In the genomic region with DNA sequence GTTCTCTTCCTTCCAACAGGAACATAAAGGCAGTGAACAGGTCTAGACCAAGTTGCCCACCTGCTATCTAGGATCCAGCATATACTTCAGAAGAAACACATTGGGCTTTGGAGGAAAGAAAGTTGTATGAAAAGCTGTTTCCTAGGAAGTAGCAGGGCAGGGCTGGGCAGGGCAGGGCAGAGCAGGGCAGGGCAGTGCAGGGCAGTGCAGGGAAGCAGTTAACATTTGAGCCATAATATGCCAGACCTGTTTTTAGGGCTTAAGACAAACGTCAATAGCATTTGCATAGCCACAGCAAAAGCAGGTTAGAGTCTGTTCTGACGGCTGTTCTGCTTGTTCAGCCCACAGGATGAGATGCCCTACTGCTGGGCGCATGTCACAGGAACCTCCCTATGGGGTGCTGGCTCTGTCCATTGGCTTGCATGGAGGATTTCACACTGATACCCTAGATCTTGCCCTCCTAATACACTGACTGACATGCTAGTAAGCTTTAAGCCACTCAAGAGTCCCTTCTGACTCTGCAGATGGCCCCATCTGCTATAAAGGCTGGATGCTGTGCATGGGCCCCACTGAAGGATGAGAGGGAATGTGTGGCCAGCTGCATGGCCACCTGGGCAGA, we compare ENCODE assay signal across 27 mouse cellular contexts. TPM values are rescaled to one million over a fixed set of nuclear protein-coding genes. Genes with fewer than 3 reads are reported as not detected.
DNase-seq lines count a peak whose midpoint lies in the region; ATAC-seq and TF ChIP-seq lines count a peak whose summit lies in the region.
"Had no signal": no experiment of that assay in that cellular context is flagged by ENCODE, and none has a peak within 500 bp of the region (broad histone marks: within the 10 kb centered on the region; RNA-seq: fewer than 3 reads in every experiment).

No protein-coding gene starts in this region.

- no peak for TF ChIP-seq CTCF in cerebellum, adult 2 months (IDR thresholded peaks at IDR 0.05; ENCODE audit: borderline replicate concordance, insufficient read depth, low read depth, low read length)
- TF ChIP-seq CTCF in layer of hippocampus, adult 2 months (conservative IDR thresholded peaks at IDR 0.05) = no peak

- H3K9me3 ChIP-seq in heart, embryonic 13.5 days = no peaks in the 10 kb centered on the region
- H3K9me3 ChIP-seq in stomach, embryonic 16.5 days (replicated peaks; ENCODE audit: control insufficient read depth, low read length) = no peaks in the 10 kb centered on the region
- H3K9me3 ChIP-seq: embryonic facial prominence, embryonic 13.5 days; forebrain, embryonic 10.5 days; forebrain, embryonic 15.5 days; limb, embryonic 12.5 days; liver, embryonic 15.5 days had no signal

- no peak for ATAC-seq in heart, embryonic 13.5 days (ENCODE audit: extremely low read depth, insufficient number of reproducible peaks, low FRiP score, low TSS enrichment)
- ATAC-seq in stomach, embryonic 16.5 days (ENCODE audit: insufficient read depth, low FRiP score) = peak; percentile 55; the same call in 1 of the 2 replicates
- ATAC-seq: CD4-positive, CD25-positive, alpha-beta regulatory T cell, adult 4 months; forebrain, embryonic 15.5 days; intestine, postnatal 0 days; midbrain, embryonic 16.5 days had no signal

- TF ChIP-seq POLR2A in cerebellum, adult 2 months (IDR thresholded peaks at IDR 0.05; ENCODE audit: borderline replicate concordance, insufficient read depth, low read length) = no peak

- no peak overlapping the region for H3K4me2 ChIP-seq in heart, embryonic 13.5 days
- H3K4me2 ChIP-seq in stomach, embryonic 16.5 days (ENCODE audit: low read depth, low read length) = no peak overlapping the region
- H3K4me2 ChIP-seq: embryonic facial prominence, embryonic 13.5 days; forebrain, embryonic 15.5 days; hindbrain, embryonic 14.5 days; limb, embryonic 12.5 days; liver, embryonic 15.5 days; midbrain, embryonic 11.5 days had no signal

- intact Hi-C loops in heart, postnatal 36 days (cut with DNase I) = no loop called here

- WGBS in cerebellum, adult 2 months = 12% methylated on average over 3 of the region's 3 CpGs
- WGBS in heart, embryonic 13.5 days = 49% methylated on average over 3 of the region's 3 CpGs
- 42% methylated on average over 3 of the region's 3 CpGs for WGBS in stomach, embryonic 16.5 days

- peak in 1 of 2 experiments; percentile 67 for DNase-seq in cerebellum, adult 2 months
- DNase-seq in cerebellum, adult 9-11 months = no peak
- no peak for DNase-seq in heart, postnatal 36 days
- no peak for DNase-seq in layer of hippocampus, adult 2 months (ENCODE audit: low spot score in 2 of 2)
- DNase-seq in layer of hippocampus, postnatal 36 days = no peak
- no peak for DNase-seq in thymus, postnatal 4 days
- DNase-seq: adrenal gland, postnatal 14 days; cerebellum, adult 8-10 months; gastrocnemius, postnatal 36 days; kidney, adult 9 months; kidney, postnatal 14 days; lung, embryonic 14.5 days; lung, postnatal 36 days; right cerebral cortex, postnatal 4 days had no signal

- H3K9ac ChIP-seq in heart, embryonic 13.5 days = peak overlapping the region; percentile 62
- no peak overlapping the region for H3K9ac ChIP-seq in stomach, embryonic 16.5 days (ENCODE audit: low read length)
- H3K9ac ChIP-seq: embryonic facial prominence, embryonic 13.5 days; forebrain, embryonic 15.5 days; hindbrain, embryonic 14.5 days; limb, embryonic 12.5 days; liver, embryonic 15.5 days; lung, embryonic 14.5 days had no signal

- no peaks in the 10 kb centered on the region for H3K27me3 ChIP-seq in cerebellum, adult 2 months (ENCODE audit: control insufficient read depth, insufficient read depth, low read length)
- H3K27me3 ChIP-seq in heart, embryonic 13.5 days (replicated peaks) = no peaks in the 10 kb centered on the region
- H3K27me3 ChIP-seq in stomach, embryonic 16.5 days (ENCODE audit: control insufficient read depth, insufficient read depth, low read length) = no peaks in the 10 kb centered on the region
- H3K27me3 ChIP-seq: embryonic facial prominence, embryonic 13.5 days; forebrain, embryonic 15.5 days; limb, embryonic 12.5 days; liver, embryonic 15.5 days had no signal

- H3K4me1 ChIP-seq in cerebellum, adult 2 months (ENCODE audit: control insufficient read depth, insufficient read depth, low read length) = peaks cover 27% of the 10 kb centered on the region
- peaks cover 95% of the 10 kb centered on the region for H3K4me1 ChIP-seq in heart, embryonic 13.5 days
- H3K4me1 ChIP-seq in stomach, embryonic 16.5 days (ENCODE audit: control insufficient read depth, insufficient read depth, low read length) = peaks cover 13% of the 10 kb centered on the region
- H3K4me1 ChIP-seq: forebrain, embryonic 15.5 days had no signal

- H3K27ac ChIP-seq in cerebellum, adult 2 months (ENCODE audit: insufficient read depth, low read length) = peak overlapping the region; percentile 46
- peak overlapping the region; percentile 96 for H3K27ac ChIP-seq in heart, embryonic 13.5 days (replicated peaks)
- H3K27ac ChIP-seq in layer of hippocampus, adult 2 months = peak overlapping the region; percentile 36; the same call in 1 of the 2 replicates
- no peak overlapping the region for H3K27ac ChIP-seq in stomach, embryonic 16.5 days (ENCODE audit: low read length)
- H3K27ac ChIP-seq: embryonic facial prominence, embryonic 13.5 days; forebrain, embryonic 10.5 days; forebrain, embryonic 15.5 days; hindbrain, embryonic 14.5 days; left cerebral cortex, adult 2 months; limb, embryonic 12.5 days; liver, embryonic 15.5 days had no signal

- peaks cover 57% of the 10 kb centered on the region for H3K36me3 ChIP-seq in heart, embryonic 13.5 days
- H3K36me3 ChIP-seq in stomach, embryonic 16.5 days (ENCODE audit: control insufficient read depth, insufficient read depth, low read length) = no peaks in the 10 kb centered on the region
- H3K36me3 ChIP-seq: embryonic facial prominence, embryonic 13.5 days; forebrain, embryonic 10.5 days; forebrain, embryonic 15.5 days; limb, embryonic 12.5 days; liver, embryonic 15.5 days had no signal

- no peak overlapping the region for H3K4me3 ChIP-seq in cerebellum, adult 2 months (replicated peaks; ENCODE audit: insufficient read depth, low read depth, low read length)
- no peak overlapping the region for H3K4me3 ChIP-seq in heart, embryonic 13.5 days
- no peak overlapping the region for H3K4me3 ChIP-seq in layer of hippocampus, adult 2 months
- no peak overlapping the region for H3K4me3 ChIP-seq in stomach, embryonic 16.5 days (replicated peaks; ENCODE audit: low read length)
- H3K4me3 ChIP-seq: embryonic facial prominence, embryonic 13.5 days; forebrain, embryonic 10.5 days; forebrain, embryonic 15.5 days; left cerebral cortex, adult 2 months; limb, embryonic 12.5 days; liver, embryonic 15.5 days had no signal

RNA-seq across cellular contexts. Expression of a gene that starts 29.7 kb away (rescaled TPM):
- 173 and 203 TPM in 2 replicates for polyA plus RNA-seq in cerebellum, adult 2 months (2012; rRNA removed)
- 105 and 109 TPM in 2 replicates for polyA plus RNA-seq in heart, embryonic 13.5 days (2015; fragmentation: Nextera tagmentation; extraction: Ambion mirVana)
- total RNA-seq in heart, postnatal 36 days (2021) = 100 to 1,000 TPM in 1 of 2 experiments, 10 to 100 TPM in 1; 80.8 to 101 TPM
- 100 to 1,000 TPM; 667 to 694 TPM for total RNA-seq in layer of hippocampus, adult 2 months (2021)
- 100 to 1,000 TPM; 691 to 703 TPM for total RNA-seq in layer of hippocampus, postnatal 36 days (2021)
- polyA plus RNA-seq in stomach, embryonic 16.5 days (2015; fragmentation: Nextera tagmentation; extraction: Ambion mirVana) = 13.2 and 15.5 TPM in 2 replicates

Comparison
In these comparisons a context has a peak if more than half of its experiments do, and no peak if none do; other contexts are left out.
1. RNA of a gene that starts 29.7 kb away (total RNA-seq): 691 to 703 TPM in layer of hippocampus, postnatal 36 days and 667 to 694 TPM in layer of hippocampus, adult 2 months; 80.8 to 101 TPM in heart, postnatal 36 days; every median in the first group is over 4 times any median in the second.